Comparison of ENCODE assay signal across 8 mouse cellular contexts in the genomic region with DNA sequence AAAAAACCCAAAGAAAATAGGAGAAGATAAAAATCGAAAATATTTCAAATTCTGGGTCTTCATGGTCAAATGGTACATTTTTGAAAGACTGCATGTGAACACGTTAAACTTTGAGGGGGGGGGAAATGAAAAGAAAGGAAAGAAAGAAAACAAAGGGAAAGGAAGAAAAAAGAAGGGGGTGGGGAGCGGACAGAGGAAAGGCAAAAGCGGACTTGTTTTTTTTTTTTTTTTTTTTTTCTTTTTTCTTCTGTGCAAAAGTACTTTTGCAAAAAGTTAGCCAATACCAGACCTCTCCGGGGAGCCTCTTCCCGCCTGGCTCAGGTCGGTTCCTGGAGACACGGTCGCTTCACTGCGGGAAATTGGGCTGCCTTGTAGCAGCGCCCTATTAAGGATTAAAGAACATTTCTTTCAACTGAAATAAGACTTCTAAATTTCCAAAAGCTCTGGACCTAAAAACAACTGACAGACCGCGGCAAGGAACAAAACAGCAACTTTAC. TPM values are rescaled to one million over a fixed set of nuclear protein-coding genes. Genes with fewer than 3 reads are reported as not detected.
A peak's percentile ranks its signal among the peaks of the same experiment; 100 is the strongest.
DNase-seq lines count a peak whose midpoint lies in the region; ATAC-seq and TF ChIP-seq lines count a peak whose summit lies in the region.

No protein-coding gene starts in this region.

- no peak for ATAC-seq in embryonic facial prominence, embryonic 13.5 days (ENCODE audit: insufficient number of reproducible peaks, insufficient read depth, low FRiP score, low TSS enrichment, low read depth)
- ATAC-seq in intestine, embryonic 16.5 days, result peak; percentile 64
- ATAC-seq in cerebellum, adult (ENCODE audit: insufficient number of reproducible peaks, low FRiP score, low TSS enrichment), result no peak

- peak overlapping the region; percentile 3 for H3ac ChIP-seq in myocyte (ENCODE audit: control insufficient read depth, insufficient read length)

- WGBS in embryonic facial prominence, embryonic 13.5 days, result 3% methylated on average over 13 of the region's 13 CpGs
- WGBS in intestine, embryonic 16.5 days, result 3% methylated on average over 13 of the region's 13 CpGs

- intact Hi-C loops in left cerebral cortex, adult 2 months (cut with DNase I), result loop anchor here (2.0 to 5.0 kb wide), 3 partner anchors 55 to 231 kb away; partner anchors contain the start of genes Sf3b5 and Utrn
- intact Hi-C loops in left cerebral cortex, postnatal 4 days (cut with DNase I), result loop anchor here (10.0 kb wide), 1 partner anchor 73 kb away; no protein-coding TSS in a partner anchor

- no peak for TF ChIP-seq CTCF in left cerebral cortex, adult 2 months (IDR thresholded peaks at IDR 0.05)

- H3K27me3 ChIP-seq in embryonic facial prominence, embryonic 13.5 days, result no peaks in the 10 kb centered on the region
- no peaks in the 10 kb centered on the region for H3K27me3 ChIP-seq in intestine, embryonic 16.5 days (replicated peaks; ENCODE audit: control insufficient read depth, insufficient read depth, low read length)
- no peaks in the 10 kb centered on the region for H3K27me3 ChIP-seq in myocyte (ENCODE audit: control insufficient read depth, insufficient read depth, insufficient read length)

- no peak overlapping the region for H3K27ac ChIP-seq in left cerebral cortex, adult 2 months
- peak overlapping the region; percentile 95 for H3K27ac ChIP-seq in embryonic facial prominence, embryonic 13.5 days
- peak overlapping the region; percentile 45; the same call in 1 of the 2 replicates for H3K27ac ChIP-seq in intestine, embryonic 16.5 days (ENCODE audit: low read length)

- TF ChIP-seq POLR2A in myocyte (IDR thresholded peaks at IDR 0.05; ENCODE audit: insufficient read length, low read depth), result no peak

- H3K79me2 ChIP-seq in myocyte (ENCODE audit: control insufficient read depth, insufficient read depth), result no peaks in the 10 kb centered on the region

- peak overlapping the region; percentile 67 for H3K4me3 ChIP-seq in left cerebral cortex, adult 2 months
- peak overlapping the region; percentile 66 for H3K4me3 ChIP-seq in embryonic facial prominence, embryonic 13.5 days
- peak overlapping the region; percentile 59 for H3K4me3 ChIP-seq in intestine, embryonic 16.5 days (ENCODE audit: low read length)
- peak overlapping the region; percentile 40 for H3K4me3 ChIP-seq in myocyte

- H3K9ac ChIP-seq in embryonic facial prominence, embryonic 13.5 days, result peak overlapping the region; percentile 77
- peak overlapping the region; percentile 70 for H3K9ac ChIP-seq in intestine, embryonic 16.5 days (ENCODE audit: low read depth, low read length)

- DNase-seq in left cerebral cortex, adult 2 months (ENCODE audit: extremely low spot score in 1 of 2, low spot score in 2 of 2), result no peak
- no peak for DNase-seq in left cerebral cortex, postnatal 4 days
- no peak for DNase-seq in thymus, postnatal 14 days
- no peak for DNase-seq in urinary bladder, postnatal 10 days (ENCODE audit: low spot score)

- H3K9me3 ChIP-seq in embryonic facial prominence, embryonic 13.5 days, result no peaks in the 10 kb centered on the region
- H3K9me3 ChIP-seq in intestine, embryonic 16.5 days (ENCODE audit: control insufficient read depth, low read length), result no peaks in the 10 kb centered on the region

- H3K4me1 ChIP-seq in embryonic facial prominence, embryonic 13.5 days, result peaks cover 7% of the 10 kb centered on the region
- no peaks in the 10 kb centered on the region for H3K4me1 ChIP-seq in intestine, embryonic 16.5 days (ENCODE audit: control insufficient read depth, insufficient read depth, low read length)

- peak overlapping the region; percentile 62 for H3K4me2 ChIP-seq in embryonic facial prominence, embryonic 13.5 days
- H3K4me2 ChIP-seq in intestine, embryonic 16.5 days (ENCODE audit: low read depth, low read length), result peak overlapping the region; percentile 63
- peak overlapping the region; percentile 60 for H3K4me2 ChIP-seq in myocyte (ENCODE audit: low read depth)

- H3K36me3 ChIP-seq in embryonic facial prominence, embryonic 13.5 days, result no peaks in the 10 kb centered on the region
- no peaks in the 10 kb centered on the region for H3K36me3 ChIP-seq in intestine, embryonic 16.5 days (ENCODE audit: control insufficient read depth, insufficient read depth, low read length)
- no peaks in the 10 kb centered on the region for H3K36me3 ChIP-seq in myocyte (ENCODE audit: control insufficient read depth, insufficient read depth)

TF ChIP-seq in myocyte, 11 proteins besides CTCF, POLR2A, EP300 and RAD21:
- TF ChIP-seq MAX (IDR thresholded peaks at IDR 0.05; ENCODE audit: low read depth) (no peak), USF1 (IDR thresholded peaks at IDR 0.05; ENCODE audit: low read depth) (no peak), E2F4 (IDR thresholded peaks at IDR 0.05; ENCODE audit: insufficient read depth) (no peak), SRF (IDR thresholded peaks at IDR 0.05; ENCODE audit: control insufficient read depth, insufficient read length, low read depth) (no peak), POLR2AphosphoS2 (IDR thresholded peaks at IDR 0.05; ENCODE audit: insufficient read length, low read depth) (no peak), TCF3 (IDR thresholded peaks at IDR 0.05; ENCODE audit: insufficient read length, low read depth) (no peak), MYOD1 (IDR thresholded peaks at IDR 0.05; ENCODE audit: control insufficient read depth in 1 of 3, insufficient read length in 2 of 3, low read depth in 2 of 3) (no peak), TCF12 (IDR thresholded peaks at IDR 0.05; ENCODE audit: insufficient read depth, poor library complexity, severe bottlenecking) (no peak), MYOG (IDR thresholded peaks at IDR 0.05; ENCODE audit: control insufficient read depth in 1 of 3, insufficient read depth in 1 of 3, insufficient read length in 2 of 3, low read depth in 2 of 3) (no peak), CEBPB (IDR thresholded peaks at IDR 0.05; ENCODE audit: insufficient read depth, poor library complexity, severe bottlenecking) (no peak)
TF ChIP-seq in myocyte: peak in this region for 0.

RNA-seq across cellular contexts. Expression of gene Stx11, which starts 42.0 kb away (rescaled TPM):
- under 1 TPM; 0.07 to 0.23 TPM for total RNA-seq in left cerebral cortex, adult 2 months (2021)
- total RNA-seq in left cerebral cortex, postnatal 4 days (2021), result 1 to 10 TPM; 1.3 to 2.1 TPM
- polyA plus RNA-seq in embryonic facial prominence, embryonic 13.5 days (2015; fragmentation: Nextera tagmentation; extraction: Ambion mirVana), result 3.6 and 4.5 TPM in 2 replicates
- 1.1 and 1.6 TPM in 2 replicates for polyA plus RNA-seq in intestine, embryonic 16.5 days (2015; fragmentation: Nextera tagmentation; extraction: Ambion mirVana)
- 6.9 TPM for polyA plus RNA-seq in myocyte (2012; fragmentation: generic; extraction: Trizol)

RNA-seq across cellular contexts. Expression of gene Utrn, which starts 53.0 kb away (rescaled TPM):
- total RNA-seq in left cerebral cortex, adult 2 months (2021), result 10 to 100 TPM; 65.4 to 69.3 TPM
- 10 to 100 TPM; 32.1 to 34.6 TPM for total RNA-seq in left cerebral cortex, postnatal 4 days (2021)
- 101 and 102 TPM in 2 replicates for polyA plus RNA-seq in embryonic facial prominence, embryonic 13.5 days (2015; fragmentation: Nextera tagmentation; extraction: Ambion mirVana)
- polyA plus RNA-seq in intestine, embryonic 16.5 days (2015; fragmentation: Nextera tagmentation; extraction: Ambion mirVana), result 31.2 and 37.4 TPM in 2 replicates
- polyA plus RNA-seq in myocyte (2012; fragmentation: generic; extraction: Trizol), result 13.9 TPM
